Mouse (Mus musculus): ENCODE results near the gene Dnaja2. TPM values are rescaled to one million over a fixed set of nuclear protein-coding genes. Genes with fewer than 3 reads are reported as not detected.

Gene Dnaja2
- total RNA-seq (2021): 100 to 1,000 TPM; 160 to 170 TPM
- long read RNA-seq, experiment 1, transcript Dnaja2-201 (9 exons, 2,919 nt): major isoform, 232 of 246 reads
- long read RNA-seq, experiment 1, partial matches to known transcripts: 5 of 246 reads
- long read RNA-seq, experiment 1, other reads (novel, unspliced or antisense): 9 of 246 reads
- long read RNA-seq, experiment 2, transcript Dnaja2-201 (9 exons, 2,919 nt): major isoform, 230 of 242 reads
- long read RNA-seq, experiment 2, partial matches to known transcripts: 6 of 242 reads
- long read RNA-seq, experiment 2, other reads (novel, unspliced or antisense): 6 of 242 reads

- peak; percentile 86 to 91 for DNase-seq (ENCODE audit: low spot score in 2 of 2)
Measured at GRCm38 (mm10) chr8:85555181-85556145, at the start of gene Dnaja2. Gene Dnaja2, minus strand, starts transcription at chr8:85555344.

GRCm38 (mm10) chr8:85604201-85604600, 49.1 kb upstream of the Dnaja2 start:
- DNase-seq (ENCODE audit: low spot score in 2 of 2): no peak

- peak in 1 of 2 experiments; percentile 40 for DNase-seq (ENCODE audit: low spot score in 2 of 2)
Measured at GRCm38 (mm10) chr8:85603203-85603895, 48.2 kb upstream of the Dnaja2 start.

GRCm38 (mm10) chr8:85602737-85603136, 47.6 kb upstream of the Dnaja2 start:
- no peak for DNase-seq (ENCODE audit: low spot score in 2 of 2)

GRCm38 (mm10) chr8:85601741-85602140, 46.6 kb upstream of the Dnaja2 start:
- no peak for DNase-seq (ENCODE audit: low spot score in 2 of 2)

- DNase-seq (ENCODE audit: low spot score in 2 of 2): no peak
Measured at GRCm38 (mm10) chr8:85597413-85598191, 42.5 kb upstream of the Dnaja2 start.

GRCm38 (mm10) chr8:85595391-85595790, 40.2 kb upstream of the Dnaja2 start:
- DNase-seq (ENCODE audit: low spot score in 2 of 2): peak in 1 of 2 experiments; percentile 25

GRCm38 (mm10) chr8:85594983-85595382, 39.8 kb upstream of the Dnaja2 start:
- no peak for DNase-seq (ENCODE audit: low spot score in 2 of 2)

GRCm38 (mm10) chr8:85593324-85593723, 38.2 kb upstream of the Dnaja2 start:
- no peak for DNase-seq (ENCODE audit: low spot score in 2 of 2)

- DNase-seq (ENCODE audit: low spot score in 2 of 2): no peak
Measured at GRCm38 (mm10) chr8:85591532-85591931, 36.4 kb upstream of the Dnaja2 start.

GRCm38 (mm10) chr8:85590258-85590657, 35.1 kb upstream of the Dnaja2 start:
- no peak for DNase-seq (ENCODE audit: low spot score in 2 of 2)

- no peak for DNase-seq (ENCODE audit: low spot score in 2 of 2)
Measured at GRCm38 (mm10) chr8:85588596-85588995, 33.5 kb upstream of the Dnaja2 start.

GRCm38 (mm10) chr8:85577666-85578065, 22.5 kb upstream of the Dnaja2 start:
- DNase-seq (ENCODE audit: low spot score in 2 of 2): no peak

GRCm38 (mm10) chr8:85573972-85574496, 18.9 kb upstream of the Dnaja2 start:
- no peak for DNase-seq (ENCODE audit: low spot score in 2 of 2)

- DNase-seq (ENCODE audit: low spot score in 2 of 2): no peak
Measured at GRCm38 (mm10) chr8:85570466-85570865, 15.3 kb upstream of the Dnaja2 start.

- DNase-seq (ENCODE audit: low spot score in 2 of 2): no peak
Measured at GRCm38 (mm10) chr8:85567801-85568200, 12.7 kb upstream of the Dnaja2 start.

GRCm38 (mm10) chr8:85565186-85565585, 10.0 kb upstream of the Dnaja2 start:
- no peak for DNase-seq (ENCODE audit: low spot score in 2 of 2)

GRCm38 (mm10) chr8:85563336-85563735, 8.2 kb upstream of the Dnaja2 start:
- no peak for DNase-seq (ENCODE audit: low spot score in 2 of 2)

- DNase-seq (ENCODE audit: low spot score in 2 of 2): no peak
Measured at GRCm38 (mm10) chr8:85559966-85560365, 4.8 kb upstream of the Dnaja2 start.

- DNase-seq (ENCODE audit: low spot score in 2 of 2): no peak
Measured at GRCm38 (mm10) chr8:85559201-85559600, 4.1 kb upstream of the Dnaja2 start.
